Mouse (Mus musculus): ENCODE measurements at regions not wholly inside any gene's neighbourhood (a gene's known extent, or its start where the extent isn't known, plus 50 kb on each side); places are given as distances from the start of the nearest gene placed in this dataset.

GRCm38 (mm10) chr13:34462808-34463511 lies 118.0 kb upstream of the Slc22a23 start:
- no peak for DNase-seq (ENCODE audit: low spot score)

DNA sequence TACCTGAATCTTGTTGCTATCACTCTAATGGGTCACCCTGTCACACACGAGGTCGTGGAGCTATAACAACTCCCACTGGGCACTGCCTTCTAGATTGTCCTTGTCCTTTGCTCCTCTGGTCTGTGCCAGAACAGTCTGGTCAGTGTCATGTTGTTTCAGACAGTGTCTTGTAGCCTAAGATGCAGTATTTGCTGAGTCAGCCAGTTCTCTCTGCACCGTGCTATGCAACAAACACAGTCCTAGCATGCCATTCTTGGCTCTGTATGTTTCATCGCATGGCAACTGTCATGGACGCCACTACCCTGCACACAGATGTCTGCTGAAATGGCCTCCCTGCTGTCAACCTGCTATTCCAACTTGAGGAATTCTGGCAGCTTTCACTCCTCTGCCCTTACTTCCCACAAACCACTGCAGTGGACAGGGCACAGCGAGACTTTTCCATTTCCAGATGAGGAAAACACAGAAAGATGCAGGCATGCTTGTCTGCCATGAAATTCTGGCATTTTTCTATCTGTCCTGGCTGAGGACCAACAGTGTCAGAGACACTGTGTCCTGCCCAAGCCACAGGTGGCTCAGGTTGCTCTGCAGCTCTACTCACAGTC lies 117.3 kb upstream of the Slc22a23 start:
- no peak for DNase-seq (ENCODE audit: low spot score)

GRCm38 (mm10) chr13:34460969-34461368 lies 116.0 kb upstream of the Slc22a23 start:
- peak; percentile 65 for DNase-seq (ENCODE audit: low spot score)

- DNase-seq (ENCODE audit: low spot score), result no peak
Observed at GRCm38 (mm10) chr13:34456051-34456450, 111.1 kb upstream of the Slc22a23 start.

DNA sequence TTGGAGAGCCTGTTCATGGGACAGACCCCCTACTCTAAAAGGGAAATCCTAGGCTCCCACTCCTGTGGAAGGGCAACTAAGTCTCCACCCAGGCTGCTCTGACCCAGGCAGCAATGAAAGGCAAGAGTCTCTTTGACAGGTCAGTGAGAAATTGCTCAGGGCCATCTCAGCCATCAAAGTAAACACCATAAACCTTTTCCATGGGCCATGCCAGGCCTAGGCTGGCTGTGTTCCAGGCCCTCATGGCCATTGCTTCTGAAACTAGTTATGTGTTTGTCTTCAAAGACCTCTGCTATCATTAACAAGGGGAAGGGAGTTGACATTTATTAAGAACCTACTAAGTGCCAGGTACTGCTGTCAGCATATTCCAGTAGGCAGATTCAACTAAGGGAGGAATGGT lies 101.8 kb upstream of the Slc22a23 start:
- no peak for DNase-seq (ENCODE audit: low spot score)

DNA sequence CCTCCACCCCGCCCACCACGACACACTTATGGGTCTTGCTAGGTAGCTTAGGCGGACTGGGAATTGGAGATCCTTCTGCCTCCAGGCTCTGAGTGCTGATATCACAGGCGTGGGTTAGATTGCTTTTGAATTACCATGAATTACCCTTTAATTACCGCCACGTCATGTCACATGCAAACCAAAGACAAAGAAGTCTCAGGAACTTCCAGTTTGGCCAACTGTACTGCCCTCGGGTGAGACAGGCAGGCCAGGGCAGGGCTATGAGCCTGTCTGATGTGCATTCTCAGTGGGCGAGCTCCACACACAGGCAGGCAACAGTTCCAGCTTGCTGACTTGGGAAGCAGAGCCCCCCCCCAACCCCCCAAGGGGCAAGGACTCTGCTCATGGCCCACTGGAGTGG lies 101.3 kb upstream of the Slc22a23 start:
- DNase-seq (ENCODE audit: low spot score), result no peak

GRCm38 (mm10) chr13:34441347-34441746 lies 96.4 kb upstream of the Slc22a23 start:
- no peak for DNase-seq (ENCODE audit: low spot score)

GRCm38 (mm10) chr13:34427527-34427926 lies 82.5 kb upstream of the Slc22a23 start:
- no peak for DNase-seq (ENCODE audit: low spot score)

- DNase-seq (ENCODE audit: low spot score), result no peak
Observed at GRCm38 (mm10) chr13:34424921-34425320, 79.9 kb upstream of the Slc22a23 start.

DNA sequence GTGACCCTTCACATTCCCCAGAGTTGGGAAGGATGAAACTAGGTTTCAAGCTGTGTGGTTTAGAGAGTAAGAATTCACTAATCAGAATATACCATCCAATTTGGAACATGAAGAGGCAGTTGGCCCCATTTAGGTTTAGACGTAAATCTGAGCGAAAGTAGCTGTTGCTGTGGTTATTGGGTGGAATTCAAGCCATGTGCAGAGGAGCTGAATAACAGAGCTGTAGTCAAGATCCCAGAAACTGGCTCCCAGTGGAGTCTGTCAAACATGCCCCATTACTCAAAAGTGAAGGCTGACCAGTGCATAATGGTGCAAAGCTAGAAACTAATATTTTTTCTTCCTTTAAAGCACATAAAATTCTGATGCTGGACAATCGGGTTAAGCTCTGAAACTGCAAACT lies 76.7 kb upstream of the Slc22a23 start:
- no peak for DNase-seq (ENCODE audit: low spot score)

- no peak for DNase-seq (ENCODE audit: low spot score)
Observed at GRCm38 (mm10) chr13:34420341-34421156, 75.6 kb upstream of the Slc22a23 start.

DNA sequence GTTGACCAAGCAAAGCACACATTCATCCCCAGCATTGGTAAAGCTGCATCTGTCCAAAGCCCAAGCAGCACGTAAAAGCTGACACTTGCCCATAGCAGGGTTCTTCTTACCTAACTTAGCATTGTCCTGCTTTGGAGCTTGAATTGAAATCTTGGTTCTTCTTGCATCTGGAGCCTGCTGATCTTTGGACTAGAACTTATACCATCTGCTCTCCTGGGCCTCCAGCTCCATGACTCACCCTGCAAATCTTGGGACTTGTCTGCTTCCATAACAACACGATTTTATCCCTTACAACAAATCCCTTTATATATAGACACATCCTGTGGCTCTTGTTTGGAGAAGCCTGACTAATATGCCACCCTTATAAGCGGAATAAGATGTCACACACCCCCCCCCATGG lies 74.1 kb upstream of the Slc22a23 start:
- no peak for DNase-seq (ENCODE audit: low spot score)

DNA sequence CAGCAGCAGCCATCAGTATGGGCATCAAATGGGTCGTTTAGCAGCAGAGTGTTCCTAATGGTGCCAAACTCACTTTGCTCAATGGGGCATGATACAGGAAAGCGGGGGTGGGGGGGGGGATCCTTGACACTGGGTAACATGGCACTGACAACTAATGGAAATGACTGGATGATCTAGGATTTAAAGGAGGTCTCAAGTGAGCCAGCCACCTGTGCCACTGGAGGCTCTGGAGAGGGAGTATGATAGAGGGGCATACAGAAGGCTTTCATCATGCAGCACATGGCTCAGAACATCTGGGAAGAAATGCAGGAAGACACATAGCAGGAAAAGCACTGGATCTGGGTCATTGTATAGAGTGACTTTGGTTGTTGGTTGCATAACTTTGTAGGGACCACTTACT lies 71.6 kb upstream of the Slc22a23 start:
- DNase-seq (ENCODE audit: low spot score), result no peak

- DNase-seq (ENCODE audit: low spot score), result no peak
Observed at GRCm38 (mm10) chr13:34414533-34414932, 69.6 kb upstream of the Slc22a23 start.

DNA sequence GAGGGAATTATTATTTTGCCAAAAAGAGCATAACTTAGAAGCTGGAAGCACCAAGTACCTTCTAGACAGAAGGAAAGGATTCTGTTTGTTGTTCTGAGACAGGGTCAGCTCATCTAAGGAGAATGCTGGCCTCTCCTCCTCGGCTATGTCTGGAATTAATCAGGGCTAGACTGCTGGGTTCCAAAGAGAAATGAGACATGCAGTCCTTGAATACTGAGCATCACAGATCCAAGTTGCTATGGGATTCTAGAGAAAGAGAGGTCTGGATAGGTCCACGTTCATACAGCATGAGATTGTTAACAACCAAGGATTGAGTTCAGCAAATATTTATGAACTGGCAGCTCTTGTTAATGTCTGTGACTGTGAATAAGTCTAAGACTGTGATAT lies 63.7 kb upstream of the Slc22a23 start:
- no peak for DNase-seq (ENCODE audit: low spot score)

DNA sequence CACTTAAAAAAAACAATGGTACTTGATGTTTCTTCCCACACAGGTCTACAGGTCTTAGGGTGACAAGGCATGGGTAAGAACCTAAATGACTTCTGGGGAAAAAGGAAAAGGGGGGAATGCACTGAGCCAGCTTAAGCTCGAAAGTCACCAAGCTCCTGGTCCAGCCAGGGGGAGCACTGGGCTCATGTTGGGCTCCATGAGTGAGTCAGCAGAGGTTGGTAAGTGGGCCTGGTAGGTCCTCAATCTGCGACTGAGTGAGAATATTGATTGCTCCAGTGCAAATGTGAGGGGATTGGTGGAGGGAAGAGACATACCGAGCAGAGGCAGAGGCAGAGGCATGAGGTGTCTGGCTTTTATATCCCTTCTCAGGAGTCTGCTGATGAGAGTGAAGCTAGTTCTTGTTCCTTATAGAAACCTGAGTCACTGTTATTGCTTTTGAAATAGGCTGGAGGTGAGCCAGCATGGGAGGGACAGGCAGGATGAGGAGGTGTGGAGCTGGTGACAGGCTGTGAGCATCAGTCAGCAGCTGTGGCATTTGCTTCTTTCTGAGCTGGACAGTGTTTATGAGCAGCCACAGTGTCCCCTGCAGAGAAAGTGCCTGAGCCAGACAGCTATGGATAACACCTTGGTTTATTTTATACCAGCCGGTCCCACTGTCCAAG lies 63.2 kb upstream of the Slc22a23 start:
- DNase-seq (ENCODE audit: low spot score), result peak; percentile 16

- DNase-seq (ENCODE audit: low spot score), result no peak
Observed at GRCm38 (mm10) chr13:34406291-34406690, 61.3 kb upstream of the Slc22a23 start.

GRCm38 (mm10) chr13:34402631-34403030 lies 57.6 kb upstream of the Slc22a23 start:
- DNase-seq (ENCODE audit: low spot score), result no peak

DNA sequence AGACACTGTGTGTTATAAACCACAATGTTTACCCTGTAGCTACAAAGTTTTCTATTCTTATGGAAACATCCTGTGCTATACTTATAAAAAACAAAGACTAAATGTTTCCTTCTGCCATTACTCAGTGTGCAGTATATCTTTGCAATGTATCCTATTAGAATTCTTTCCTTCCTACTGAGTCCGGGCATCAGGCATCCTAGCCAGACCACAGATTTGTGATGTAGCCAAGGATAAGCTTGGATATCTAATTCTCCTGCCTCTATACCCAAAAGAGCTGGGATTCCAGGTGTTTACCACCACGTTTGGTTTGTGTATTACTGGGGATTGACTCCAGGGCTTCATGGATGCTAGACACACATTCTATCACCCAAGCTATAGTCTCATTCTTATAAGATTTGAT lies 56.0 kb upstream of the Slc22a23 start:
- no peak for DNase-seq (ENCODE audit: low spot score)

- DNase-seq (ENCODE audit: low spot score), result peak; percentile 6
Observed at GRCm38 (mm10) chr13:34398847-34399246, 53.9 kb upstream of the Slc22a23 start.

DNA sequence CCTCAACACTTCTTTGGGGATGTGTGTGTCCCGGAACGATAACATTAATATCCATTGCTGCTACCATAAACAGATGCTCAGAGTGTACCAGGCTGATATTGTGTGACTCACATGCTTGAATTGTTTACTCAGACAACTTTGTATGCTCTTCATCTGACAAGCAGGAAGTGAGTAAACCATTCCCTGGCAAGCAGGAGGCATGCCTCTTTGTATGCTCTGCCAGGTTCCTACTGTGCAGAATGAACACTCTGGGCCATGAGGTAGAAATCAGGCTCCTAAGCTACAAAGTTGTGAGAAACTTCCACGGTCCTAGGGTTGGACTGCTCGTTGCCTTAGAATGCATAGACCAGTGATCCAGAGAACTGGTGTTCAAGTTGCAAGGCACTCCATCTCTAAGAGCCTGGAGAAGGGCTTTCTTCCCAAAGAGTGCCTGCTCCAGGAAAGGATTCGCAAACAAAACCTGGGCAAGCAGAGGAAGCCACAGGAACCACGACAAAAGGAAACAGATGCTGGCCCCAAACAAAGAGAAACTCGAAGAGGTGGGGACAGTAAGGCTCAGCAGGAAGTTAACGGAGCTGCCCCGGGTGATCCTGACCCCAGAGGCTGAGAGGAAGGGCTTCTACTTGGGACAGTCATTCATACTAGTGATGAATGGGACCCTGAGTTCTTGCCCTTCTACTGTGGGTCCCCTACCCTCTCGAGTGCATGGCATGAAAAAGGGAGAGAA lies 53.2 kb upstream of the Slc22a23 start:
- DNase-seq (ENCODE audit: low spot score), result peak; percentile 57

DNA sequence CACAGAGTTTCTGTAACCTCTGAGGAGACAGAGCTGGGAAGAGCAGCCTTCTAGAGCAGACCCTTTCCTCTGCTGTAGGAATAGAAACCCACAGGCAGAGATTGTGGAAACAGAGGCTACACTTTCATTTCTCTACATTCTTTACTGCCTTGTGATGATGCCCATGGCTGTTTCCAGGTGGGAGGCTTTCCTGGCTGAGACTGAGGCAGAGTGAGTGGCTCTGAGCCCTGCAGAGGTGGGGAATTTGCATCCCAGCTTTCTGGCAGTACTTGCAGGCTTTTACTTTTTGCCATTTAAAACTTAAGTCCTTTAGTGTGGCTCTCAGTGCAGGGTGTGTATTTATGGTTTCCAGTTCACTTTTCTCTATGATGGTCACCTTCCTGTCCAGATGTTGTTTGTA lies 50.5 kb upstream of the Slc22a23 start:
- no peak for DNase-seq (ENCODE audit: low spot score)
